Mouse (Mus musculus) CD4-positive naive resting alpha-beta T cell, adult 76 days (primary cell): ENCODE results near the gene Syndig1l. TPM values are rescaled to one million over a fixed set of nuclear protein-coding genes. Genes with fewer than 3 reads are reported as not detected.

Experiments
- total RNA-seq: library from RNA; stranded (reverse); gene quantifications from one replicate; pipeline ENCODE4 v1.2.4, GENCODE M21; 2023

Syndig1l gene
- total RNA-seq = not detected

DNA sequence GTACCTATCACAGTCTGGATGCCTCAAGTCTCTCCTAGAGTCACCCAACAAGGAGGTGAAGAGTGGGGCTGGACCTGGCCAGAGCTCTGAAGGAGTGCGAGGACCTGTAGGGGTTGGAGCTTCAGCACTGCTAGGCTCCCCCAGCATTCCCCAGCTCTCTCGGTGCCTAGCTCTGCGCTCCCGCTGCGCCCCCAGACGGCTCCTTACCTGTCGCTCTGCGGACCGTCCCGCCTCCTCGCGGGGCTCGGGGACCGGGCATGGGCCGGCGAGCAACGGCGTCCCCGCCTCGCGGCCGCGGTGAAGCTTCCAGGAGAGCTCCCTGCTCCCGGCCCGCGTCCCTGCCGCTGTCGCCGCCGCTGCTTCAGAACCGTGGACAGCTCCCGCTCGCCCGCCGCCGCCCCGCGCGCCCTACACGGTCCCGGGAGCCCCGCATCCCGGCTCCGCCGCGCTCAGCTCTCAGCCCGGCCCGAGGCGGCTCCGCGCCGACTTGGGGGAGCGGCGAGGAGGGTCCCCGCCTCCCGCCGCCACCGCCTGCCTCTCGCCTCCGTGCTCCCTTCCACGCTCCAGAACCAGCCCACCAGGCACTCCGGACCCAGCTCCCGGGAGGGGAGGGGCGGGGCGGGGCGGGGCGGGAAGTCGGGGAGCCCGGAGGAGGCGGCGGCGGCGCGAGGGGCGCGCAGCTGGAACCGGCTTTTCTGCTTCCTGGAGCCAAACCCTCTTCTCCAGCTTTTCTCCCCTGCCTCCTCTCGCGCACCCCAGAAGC, at the start of gene Syndig1l:
Syndig1l (minus strand) TSS at position 513 of the 763 bp plus-strand sequence.

DNA sequence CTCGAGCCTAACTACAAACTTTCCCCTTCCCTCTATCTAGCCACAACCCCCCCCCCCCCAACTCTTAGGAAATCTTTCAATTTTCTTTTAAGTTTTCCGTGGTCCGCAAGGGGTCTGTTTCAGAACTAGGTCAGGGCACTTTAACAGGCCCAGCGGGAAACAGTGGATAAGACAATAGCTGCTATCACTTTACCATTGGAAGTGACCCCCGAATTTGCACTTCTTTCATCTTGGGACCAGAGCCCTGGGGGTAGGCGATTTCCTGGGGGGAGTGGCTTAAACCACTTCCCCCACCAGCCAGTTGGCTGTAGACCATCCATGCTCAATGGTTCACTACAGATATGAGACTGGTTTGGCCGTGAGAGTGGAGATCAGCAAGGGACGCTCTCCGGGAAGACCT, 58.0 kb downstream of the Syndig1l start, which contains the start of gene Vrtn:
Vrtn (plus strand) TSS at position 366 of the 400 bp plus-strand sequence.

Other genes starting within 250 kb of the Syndig1l start
- gene Aldh6a1, start 247.8 kb downstream of the Syndig1l start, total RNA-seq = 7.4 TPM
- gene Lin52, start 247.4 kb downstream of the Syndig1l start, total RNA-seq = 18.8 TPM
- not detected for gene Vsx2, start 129.1 kb downstream of the Syndig1l start, total RNA-seq
- 16.8 TPM for gene Abcd4, start 81.4 kb downstream of the Syndig1l start, total RNA-seq
- gene Vrtn, start 57.8 kb downstream of the Syndig1l start, total RNA-seq = not detected
- gene Npc2, start 74.3 kb upstream of the Syndig1l start, total RNA-seq = 179 TPM
- gene Isca2, start 74.4 kb upstream of the Syndig1l start, total RNA-seq = 50.9 TPM
- not detected for gene Ltbp2, start 177.7 kb upstream of the Syndig1l start, total RNA-seq